Mouse (Mus musculus): ENCODE measurements around the gene Tspan9.

Gene Tspan9

DNA sequence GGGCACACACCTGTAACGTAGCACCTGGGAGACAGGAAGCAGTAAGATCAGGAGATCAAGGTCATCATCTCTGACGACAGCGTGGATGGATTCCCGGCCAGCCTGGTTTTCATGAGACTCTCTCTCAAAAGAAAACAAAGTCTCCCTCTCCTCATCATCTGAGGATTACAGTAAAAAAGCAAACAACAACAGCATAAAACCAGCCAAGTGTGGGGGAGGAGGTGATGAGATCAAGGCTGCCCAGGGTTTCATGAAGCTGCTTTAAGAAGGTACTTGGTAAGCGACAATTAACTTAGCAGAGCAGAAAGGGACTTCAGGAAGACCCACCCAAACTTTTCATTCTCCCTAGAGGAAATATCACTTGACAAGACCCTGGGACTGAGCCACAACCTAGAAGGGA is 39.5 kb downstream of the Tspan9 start:
- DNase-seq (ENCODE audit: low read depth, low spot score) = no peak

DNA sequence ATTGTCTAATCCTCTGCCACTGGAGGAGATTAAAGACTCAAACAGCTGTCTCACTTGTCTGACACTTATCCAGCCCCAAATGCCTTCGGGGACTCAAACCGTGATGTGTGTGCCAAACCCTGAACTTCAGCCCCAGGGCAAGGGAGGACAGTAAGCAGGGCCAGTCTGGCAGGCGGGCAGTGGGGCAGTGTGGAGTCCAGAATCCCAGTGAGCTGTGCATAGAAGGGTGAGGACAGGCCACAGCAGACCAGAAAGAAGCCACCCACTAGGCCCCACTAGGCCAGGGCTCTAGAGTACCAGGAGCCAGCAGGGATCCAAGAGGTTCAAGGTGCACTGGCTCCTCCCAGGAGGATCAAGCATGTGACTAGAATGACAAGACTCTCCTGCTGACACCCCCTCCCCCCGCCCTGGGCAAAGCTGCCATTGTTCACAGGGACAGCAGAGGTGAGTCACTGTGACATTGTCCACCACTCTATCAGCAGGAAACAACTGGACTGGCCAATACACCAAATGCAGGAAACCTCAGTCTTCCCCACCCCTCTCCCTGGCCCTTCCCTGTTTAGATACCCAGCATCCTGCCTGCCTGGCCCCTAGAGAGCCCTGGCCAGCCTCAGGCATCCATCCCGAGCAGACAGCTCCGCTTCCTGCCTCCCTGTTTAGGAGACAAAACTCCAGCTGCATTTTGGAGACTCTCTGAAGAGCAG is 40.9 kb downstream of the Tspan9 start:
- DNase-seq (ENCODE audit: low read depth, low spot score) = no peak

DNA sequence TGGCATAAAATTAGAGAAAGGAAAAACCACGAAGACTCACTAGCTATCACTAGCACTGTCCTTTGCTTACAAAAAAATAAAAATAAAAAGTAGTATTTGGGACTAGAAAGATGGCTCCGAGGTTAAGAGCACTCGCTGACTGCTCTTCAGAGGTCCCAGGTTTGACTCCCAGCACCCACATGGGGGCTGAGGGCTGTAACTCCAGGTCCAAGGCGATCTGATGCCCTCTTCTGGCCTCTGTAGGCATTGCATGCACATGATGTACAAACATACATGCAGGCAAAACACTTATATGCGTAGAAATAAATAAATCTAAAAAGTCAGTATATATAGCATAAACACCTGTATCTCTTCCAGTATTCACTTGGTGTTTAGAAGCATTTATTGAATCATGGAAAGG is 43.5 kb downstream of the Tspan9 start:
- peak; percentile 52 for DNase-seq (ENCODE audit: low read depth, low spot score)

DNA sequence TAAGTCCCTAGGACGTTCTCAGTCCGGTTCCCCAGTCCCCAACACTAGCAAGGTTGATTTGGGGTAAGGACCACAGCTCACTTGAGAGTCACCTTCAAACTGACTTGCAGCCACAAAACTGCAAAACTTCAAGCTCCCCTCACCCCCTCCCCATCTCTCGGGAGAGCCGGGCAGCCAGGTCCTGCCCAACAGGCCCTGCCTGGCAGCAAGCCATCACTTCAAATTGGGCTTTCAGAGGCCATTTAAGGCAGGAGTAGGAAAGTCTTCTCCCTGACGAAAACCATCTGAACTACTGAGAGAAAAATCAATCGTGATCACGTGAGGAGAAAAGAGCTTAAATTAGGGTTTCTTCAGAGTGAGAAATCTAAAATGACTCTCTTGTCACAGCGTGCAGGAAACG is 44.2 kb downstream of the Tspan9 start:
- DNase-seq (ENCODE audit: low read depth, low spot score) = no peak

DNA sequence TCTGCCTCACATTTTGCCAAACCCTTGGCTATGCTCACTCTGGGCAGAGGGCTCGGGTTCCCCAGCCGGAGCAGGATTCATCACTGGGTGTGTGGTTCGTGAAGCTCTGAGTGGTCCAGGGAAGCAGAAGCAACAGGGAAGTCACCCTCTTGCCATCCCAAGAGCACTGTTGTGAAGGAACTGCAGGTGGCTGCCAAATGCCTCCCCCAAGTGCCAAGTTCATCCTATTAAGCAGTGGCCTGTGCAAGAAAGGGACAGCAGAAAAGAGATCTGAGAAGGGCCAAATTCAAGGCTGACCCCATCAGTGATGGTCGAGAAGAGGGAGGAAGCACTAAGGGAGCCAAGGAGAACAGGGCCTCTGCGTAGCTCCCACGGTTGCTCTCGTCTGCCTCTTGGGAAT is 46.9 kb downstream of the Tspan9 start:
- DNase-seq (ENCODE audit: low read depth, low spot score) = no peak

DNA sequence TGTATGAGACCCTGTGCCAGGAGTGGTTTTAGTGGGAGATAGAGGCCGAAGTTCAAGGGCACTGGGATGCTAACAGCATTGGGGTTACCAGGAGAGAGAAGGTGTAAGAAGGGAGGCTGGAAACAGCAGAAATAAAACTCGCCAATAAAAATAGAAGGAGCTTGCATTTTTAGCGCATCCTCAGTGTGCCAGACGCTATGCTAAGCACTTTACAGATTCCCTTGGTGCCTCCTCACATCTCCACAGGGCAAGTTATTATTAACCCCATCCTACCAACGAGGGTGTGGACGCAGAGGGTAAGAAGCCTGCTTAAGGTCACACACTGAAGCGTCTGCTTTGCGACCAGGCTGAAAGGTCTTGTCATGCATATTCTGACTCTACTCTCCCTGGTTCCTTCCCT is 47.5 kb downstream of the Tspan9 start:
- DNase-seq (ENCODE audit: low read depth, low spot score) = no peak

DNA sequence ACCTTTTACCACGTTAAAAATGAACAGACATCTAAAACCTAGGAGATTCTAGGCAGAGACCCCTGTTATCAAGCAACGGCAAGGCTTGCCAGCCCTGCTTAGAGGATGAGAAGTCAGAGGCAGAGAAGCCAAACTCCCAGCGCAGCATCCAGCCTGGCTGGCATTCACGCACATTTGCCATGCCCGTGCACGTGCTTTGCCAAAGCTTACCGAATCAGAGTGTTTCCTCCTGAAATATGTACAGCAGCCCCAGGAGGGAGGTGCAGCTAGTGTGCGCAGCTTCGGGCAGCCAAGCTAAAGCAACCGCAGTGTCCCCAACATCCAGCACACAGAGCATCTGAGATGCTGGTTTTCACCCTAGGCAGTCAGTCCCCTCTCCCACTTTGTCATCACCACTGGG is 48.3 kb downstream of the Tspan9 start:
- no peak for DNase-seq (ENCODE audit: low read depth, low spot score)

DNA sequence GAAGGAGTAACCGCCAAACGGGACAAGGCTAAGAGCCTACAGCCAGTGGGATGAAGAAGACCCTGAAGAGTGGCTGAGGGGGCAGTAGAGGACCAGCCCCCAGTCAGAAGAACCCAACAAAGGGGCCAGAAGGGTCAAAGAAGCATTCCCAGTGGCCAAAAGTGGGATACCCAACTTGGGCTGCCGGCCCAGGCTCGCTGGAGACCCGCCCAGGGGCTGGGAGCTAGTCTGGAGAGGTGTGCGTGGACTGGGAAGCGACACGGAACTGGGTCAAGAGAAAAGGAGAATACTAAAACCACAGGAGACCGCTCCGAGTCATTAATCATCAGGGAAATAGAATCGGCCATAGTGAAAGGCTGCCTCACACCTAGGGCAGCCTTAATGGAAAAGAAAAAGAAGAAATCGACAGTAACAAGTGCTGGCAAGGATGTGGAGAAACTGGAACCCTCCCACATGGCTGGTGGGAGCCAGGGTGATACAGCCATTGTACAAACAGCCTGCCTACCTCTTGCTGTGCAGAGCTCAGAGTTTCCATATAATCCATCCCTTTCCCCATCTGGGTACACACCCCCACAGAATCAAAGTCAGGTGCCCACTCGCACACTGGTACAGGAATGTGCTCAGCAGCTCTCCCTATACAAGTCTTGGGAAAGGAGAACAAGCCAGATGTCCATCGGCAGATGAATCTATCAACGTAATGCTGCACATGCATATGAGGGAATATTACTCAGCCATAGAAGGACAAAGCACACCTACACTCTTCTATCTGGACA is 49.4 kb downstream of the Tspan9 start:
- no peak for DNase-seq (ENCODE audit: low read depth, low spot score)

DNA sequence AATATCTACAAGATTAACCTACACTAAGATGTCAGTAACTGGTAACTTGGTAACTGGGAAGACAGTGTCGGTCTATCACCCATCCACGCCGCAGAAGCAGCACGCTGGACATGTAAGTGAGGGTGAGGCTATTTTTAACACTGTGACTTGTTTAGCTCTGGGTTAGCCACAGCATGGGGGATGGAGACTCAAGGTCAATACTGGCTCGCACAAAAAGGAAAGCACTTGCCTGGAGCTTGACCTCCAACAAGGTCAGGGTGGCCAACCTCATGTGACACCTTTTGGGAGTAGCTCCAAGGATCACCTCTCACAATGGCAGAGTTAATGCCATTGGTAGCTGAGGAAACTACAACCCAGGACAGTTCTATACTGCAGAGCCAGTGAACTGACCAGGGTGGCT is 50.8 kb downstream of the Tspan9 start:
- DNase-seq (ENCODE audit: low read depth, low spot score) = no peak

DNA sequence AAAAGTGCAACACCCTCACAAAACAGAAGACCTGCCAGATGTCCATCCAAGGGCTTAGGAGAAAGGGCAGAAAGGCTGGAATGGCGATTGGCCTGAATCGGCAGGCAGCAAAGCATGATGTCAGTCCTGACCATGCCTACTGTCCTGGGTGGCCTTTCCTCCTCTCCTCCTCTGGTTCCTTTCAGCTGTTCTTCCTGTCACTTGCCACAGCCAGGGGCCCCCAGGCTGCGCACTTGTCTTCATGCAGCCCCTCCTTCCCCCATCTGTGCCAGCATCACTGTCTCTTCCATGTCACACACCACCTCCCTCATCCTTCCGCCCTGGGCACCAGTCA is 51.6 kb downstream of the Tspan9 start:
- DNase-seq (ENCODE audit: low read depth, low spot score) = no peak

DNA sequence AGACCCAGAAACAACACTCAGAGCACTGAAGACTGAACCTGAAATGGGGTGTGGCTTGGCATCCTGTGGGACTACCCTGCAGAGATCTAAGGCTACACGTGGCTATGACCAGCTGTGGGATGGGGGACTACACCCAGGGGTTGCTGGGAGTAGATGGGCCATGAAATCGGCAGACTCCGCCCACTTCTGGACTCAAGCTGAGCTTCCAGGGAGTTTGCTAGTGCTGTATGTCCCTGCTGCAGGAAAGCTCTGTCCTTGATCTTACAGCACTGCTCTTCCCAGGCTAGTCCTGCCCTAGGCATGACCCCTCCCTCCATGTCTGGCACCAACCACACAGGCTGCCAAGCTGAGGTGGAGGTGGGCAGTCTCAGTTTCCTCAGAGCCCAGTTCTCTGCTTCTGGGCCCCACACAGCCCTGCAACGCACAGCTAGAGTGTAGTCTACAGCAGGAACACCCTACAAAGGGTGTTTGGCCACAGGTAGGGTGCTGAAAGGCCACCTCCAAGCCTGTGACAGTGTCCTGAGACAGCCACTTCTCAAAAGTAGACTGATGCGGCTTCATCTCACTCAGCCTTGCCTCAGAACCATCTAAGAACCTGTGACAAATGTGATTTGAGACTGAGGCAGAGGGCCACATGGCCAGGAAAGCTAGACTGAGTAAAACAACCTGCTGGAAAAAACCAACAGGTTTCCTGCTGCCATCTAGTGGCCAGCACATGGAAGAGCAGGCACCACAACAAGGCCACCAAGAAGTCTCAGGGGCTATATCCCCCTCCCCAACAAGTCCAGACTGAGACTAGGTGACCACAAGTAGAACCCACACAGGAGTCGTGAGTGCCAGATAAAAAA is 52.2 kb downstream of the Tspan9 start:
- DNase-seq (ENCODE audit: low read depth, low spot score) = peak; percentile 59

DNA sequence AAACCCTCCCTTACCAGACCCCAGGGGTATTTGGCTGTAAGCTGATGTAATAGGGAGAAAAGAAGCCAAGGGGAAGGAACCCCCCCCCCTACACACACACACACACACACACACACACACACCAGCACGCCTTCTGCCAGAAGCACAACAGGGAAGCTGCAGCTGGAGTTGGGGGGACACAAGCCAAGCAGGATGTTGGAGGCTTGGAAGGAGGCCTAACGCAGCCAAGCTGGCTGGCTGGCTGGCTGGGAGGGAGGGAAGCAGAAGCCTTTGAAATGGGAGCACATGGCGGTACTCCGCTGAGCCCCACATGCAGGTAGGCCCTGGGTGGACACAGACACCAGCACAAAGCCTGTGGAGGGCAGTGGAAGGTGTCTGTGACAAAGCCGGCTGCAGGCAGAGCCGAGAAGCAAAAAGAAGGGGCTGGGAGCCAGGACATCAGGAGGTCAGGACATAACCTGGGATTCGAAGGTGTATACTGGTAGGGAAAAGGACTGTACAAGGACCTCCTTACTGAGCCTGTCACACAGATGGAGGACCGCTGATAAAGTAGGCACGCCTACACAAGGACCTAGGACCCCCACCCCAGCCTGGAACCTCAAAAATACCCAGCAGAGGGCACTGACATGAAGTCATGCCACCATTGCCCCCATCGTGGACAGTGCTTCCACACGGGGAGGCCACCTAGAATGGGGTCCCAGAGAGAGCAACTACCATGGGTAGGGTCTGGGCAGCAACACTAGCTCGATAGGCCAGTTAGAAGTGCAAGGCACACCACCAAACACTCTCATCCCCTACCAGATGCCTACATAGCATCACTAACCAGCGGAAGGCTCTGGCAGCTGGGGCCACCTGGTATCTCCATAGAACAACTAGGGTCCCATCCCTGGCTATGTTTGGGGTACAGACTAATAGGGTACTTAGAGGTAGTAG is 53.4 kb downstream of the Tspan9 start:
- no peak for DNase-seq (ENCODE audit: low read depth, low spot score)

DNA sequence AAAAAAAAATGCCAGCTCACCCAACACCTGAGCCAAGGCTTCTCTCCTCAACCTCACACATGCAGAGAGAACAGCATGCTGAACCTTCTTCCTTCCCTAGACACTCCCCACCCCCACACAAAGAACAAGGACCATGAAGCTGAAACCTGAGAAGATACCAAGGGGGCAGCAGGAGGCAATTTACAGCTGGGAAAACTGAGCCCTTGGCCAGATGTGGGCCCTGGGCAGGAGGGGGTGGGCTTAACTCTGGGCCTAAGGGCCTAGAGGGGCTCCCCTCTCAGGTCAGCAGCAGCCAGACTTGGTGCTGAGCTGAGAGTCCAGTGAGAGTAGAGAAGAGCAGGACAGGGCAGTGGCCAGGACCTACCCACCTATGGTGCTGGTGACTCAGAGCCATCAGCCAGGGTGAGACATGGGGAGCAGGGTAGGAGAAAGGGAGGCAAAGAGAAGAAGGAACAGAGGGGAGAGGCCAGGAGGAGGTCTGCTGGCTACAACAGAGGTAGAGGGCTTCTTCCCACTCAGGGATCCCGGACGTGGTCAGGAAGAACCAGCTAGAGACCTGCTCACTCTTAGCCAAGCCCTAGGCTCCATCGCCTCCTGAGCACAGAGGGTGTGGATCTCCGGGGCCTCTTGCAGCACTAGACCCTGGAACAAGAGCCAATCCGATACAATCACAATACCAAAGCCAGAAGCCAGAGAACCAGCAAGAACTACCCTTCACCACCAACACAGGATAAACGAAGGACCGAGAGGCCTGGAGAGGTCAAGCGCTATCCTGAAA is 54.5 kb downstream of the Tspan9 start:
- DNase-seq (ENCODE audit: low read depth, low spot score) = no peak

DNA sequence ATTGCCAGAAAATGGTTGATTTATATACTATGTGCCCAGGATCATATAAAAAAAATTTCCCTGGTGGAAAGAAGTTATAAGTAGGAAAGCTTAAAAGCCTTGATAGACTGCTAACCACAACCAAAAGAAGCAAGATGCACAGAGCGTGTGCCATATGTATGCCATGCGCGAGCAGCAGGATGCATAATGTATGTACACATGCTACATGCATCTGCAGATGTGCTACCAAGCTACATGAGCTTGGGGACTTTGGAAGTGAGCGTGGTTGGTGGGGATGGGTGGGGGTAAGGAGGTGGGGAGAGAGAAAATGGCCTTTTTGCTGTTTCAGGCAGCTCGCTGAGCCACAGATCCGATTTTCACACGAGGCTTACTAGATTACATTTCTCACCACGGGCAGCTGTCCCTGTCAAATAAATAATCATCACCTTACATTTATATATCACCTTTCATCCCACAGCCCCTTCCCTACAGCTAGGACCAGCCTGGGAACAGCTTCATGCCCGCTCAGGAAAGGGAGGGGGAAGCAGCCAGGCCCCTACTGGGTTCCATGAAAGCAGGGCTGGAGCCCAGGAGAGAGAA is 57.8 kb downstream of the Tspan9 start:
- DNase-seq (ENCODE audit: low read depth, low spot score) = no peak

DNA sequence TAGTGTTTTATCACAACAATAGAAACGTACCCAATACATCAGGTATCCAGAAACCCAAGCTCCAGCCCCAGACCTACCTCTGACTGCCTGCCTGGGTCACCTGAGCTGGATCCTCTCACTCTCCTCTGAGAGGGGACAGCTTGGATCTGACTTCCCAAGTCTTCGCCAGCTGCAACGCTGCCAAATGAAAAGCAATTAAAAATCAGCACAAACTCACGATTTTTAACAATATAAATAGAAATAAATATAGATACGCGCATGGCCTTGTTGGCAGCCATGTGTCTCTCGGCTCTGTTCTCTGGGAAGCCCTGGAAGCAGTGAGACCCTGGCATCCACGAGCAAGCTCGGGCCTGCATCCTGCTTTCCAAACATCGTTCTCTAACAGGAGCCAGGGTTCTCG is 60.1 kb downstream of the Tspan9 start:
- DNase-seq (ENCODE audit: low read depth, low spot score) = no peak

DNA sequence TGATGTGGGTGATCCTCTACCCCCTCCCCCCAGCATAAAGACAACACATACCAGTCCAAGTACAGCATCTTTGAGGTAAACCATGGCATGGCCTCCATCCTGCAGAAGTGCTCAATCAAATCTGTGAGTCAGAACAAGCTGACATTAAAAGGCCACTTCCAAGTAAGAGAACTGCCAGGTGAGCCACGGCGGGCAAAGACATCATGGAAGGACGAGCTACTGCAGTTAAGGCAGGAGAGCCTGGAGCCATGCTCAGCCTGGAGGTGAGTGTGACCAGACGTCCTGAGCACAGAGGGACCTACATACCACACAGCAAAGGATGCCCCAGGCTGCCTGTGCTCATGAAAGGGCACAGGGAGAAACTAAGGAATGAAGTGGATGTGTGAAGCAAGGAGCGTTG is 61.6 kb downstream of the Tspan9 start:
- no peak for DNase-seq (ENCODE audit: low read depth, low spot score)

DNA sequence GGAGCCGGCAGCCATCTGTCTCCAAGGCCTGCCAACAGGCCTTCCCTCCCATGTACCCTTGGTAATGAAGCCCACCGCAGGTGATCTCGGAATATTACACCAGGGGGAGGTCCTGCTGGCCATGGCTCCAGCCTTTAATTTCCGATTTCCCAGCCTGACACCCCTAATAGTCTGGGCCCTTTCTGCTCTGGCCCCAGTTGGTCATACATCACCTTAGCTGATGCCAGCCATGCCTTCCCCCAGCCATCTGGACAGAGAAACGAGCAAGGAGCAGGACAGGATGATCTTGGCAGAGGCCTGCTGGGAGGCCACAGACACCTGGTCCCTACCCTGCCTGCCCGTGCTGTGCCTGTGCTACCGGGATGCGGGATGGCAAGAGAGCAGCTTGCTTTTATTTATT is 62.1 kb downstream of the Tspan9 start:
- no peak for DNase-seq (ENCODE audit: low read depth, low spot score)

DNA sequence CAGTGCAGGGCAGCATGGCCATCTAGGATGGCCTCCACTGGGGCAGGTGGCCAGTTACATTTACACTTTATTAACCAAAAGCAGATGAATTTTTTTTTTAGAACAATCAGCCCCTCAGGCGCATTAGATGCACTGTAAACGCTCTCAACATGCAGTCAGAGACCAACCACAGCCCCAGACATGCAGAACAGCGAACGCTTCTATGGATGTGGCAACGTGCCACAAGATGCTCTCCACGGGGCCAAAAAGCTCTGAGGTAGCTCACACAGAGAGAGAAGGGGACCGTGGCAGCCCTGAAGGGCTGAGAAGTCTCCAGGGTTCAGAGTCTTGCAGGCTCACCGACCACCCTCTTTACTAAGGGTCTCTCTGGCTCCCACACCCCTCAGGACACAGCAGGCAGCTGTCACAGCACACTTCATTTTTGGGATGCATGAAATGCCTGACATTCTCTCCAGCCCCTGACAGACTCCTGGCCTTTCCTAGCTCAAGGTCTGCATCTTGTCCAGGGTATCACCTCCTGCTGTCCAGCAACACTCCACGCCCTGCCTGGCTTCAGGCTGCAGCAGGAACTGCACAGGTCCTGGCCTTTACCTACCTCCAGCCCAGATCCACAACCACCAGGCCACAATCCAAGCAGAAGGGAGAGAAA is 63.7 kb downstream of the Tspan9 start:
- DNase-seq (ENCODE audit: low read depth, low spot score) = no peak

DNA sequence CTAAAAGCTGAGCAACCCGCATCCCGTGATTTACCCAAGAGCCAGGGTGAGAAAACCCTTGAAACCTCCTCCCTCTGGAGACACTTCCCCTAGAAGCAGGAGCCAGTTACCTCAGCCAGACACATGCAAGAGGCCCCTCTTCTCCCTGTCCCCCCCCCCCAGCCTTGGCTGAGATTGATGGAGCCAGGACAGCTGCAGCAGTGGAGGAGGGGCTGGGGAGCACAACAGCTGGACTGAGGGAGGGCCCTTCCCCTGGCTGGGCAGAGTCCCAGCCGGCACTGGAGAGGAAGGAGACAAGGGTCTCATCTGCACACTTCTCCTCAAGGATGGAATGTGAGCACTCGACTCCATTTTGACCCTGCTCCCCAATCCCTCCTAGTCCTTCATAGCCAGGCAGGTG is 64.9 kb downstream of the Tspan9 start:
- no peak for DNase-seq (ENCODE audit: low read depth, low spot score)
